Mouse (Mus musculus) left cerebral cortex, adult 2 months (tissue): ENCODE data around the gene Batf. TPM values are rescaled to one million over a fixed set of nuclear protein-coding genes. Genes with fewer than 3 reads are reported as not detected.

Experiments used
- DNase-seq, 2 experiments: peaks; one replicate each; pipeline ENCODE4 v3.0.0; 2021 to 2022; ENCODE audit warnings: low spot score in 2 of 2, mixed read lengths in 1 of 2; ENCODE audit errors: extremely low spot score in 1 of 2
- H3K27ac ChIP-seq: fragments of 200-600 bp; 2 replicates; pipeline ENCODE4 v1.8.1; 2022
- H3K4me3 ChIP-seq: fragments of 200-600 bp; 2 replicates; pipeline ENCODE4 v1.8.1; 2022
- CTCF ChIP-seq: fragments of 200-600 bp; IDR thresholded peaks from 2 replicates; pipeline ENCODE4 v1.8.1; 2022; ENCODE audit warnings: antibody characterized with exemption, mild to moderate bottlenecking, moderate library complexity
- intact Hi-C: fragments of 180-260 bp; cut with DNase I; formaldehyde crosslinking; loops from one replicate; pipeline ENCODE4 v1.15.1; 2025
- long read RNA-seq, 2 experiments: library from polyadenylated mRNA; stranded (forward); transcript quantifications; one replicate each; pipeline ENCODE4 v2.0.0; 2021; ENCODE audit warnings: borderline mapping rate in 2 of 2
- total RNA-seq, 2 experiments: library from RNA; stranded (reverse); gene quantifications; 2 replicates each; pipeline ENCODE4 v1.2.3; 2021

The Batf gene
- total RNA-seq, result under 1 TPM; 0.36 to 0.49 TPM
- long read RNA-seq, experiment 1, partial matches to known transcripts, result 0 of 1 reads
- long read RNA-seq, experiment 1, other reads (novel, unspliced or antisense), result 1 of 1 reads
- long read RNA-seq, experiment 2, result 0 reads

DNA sequence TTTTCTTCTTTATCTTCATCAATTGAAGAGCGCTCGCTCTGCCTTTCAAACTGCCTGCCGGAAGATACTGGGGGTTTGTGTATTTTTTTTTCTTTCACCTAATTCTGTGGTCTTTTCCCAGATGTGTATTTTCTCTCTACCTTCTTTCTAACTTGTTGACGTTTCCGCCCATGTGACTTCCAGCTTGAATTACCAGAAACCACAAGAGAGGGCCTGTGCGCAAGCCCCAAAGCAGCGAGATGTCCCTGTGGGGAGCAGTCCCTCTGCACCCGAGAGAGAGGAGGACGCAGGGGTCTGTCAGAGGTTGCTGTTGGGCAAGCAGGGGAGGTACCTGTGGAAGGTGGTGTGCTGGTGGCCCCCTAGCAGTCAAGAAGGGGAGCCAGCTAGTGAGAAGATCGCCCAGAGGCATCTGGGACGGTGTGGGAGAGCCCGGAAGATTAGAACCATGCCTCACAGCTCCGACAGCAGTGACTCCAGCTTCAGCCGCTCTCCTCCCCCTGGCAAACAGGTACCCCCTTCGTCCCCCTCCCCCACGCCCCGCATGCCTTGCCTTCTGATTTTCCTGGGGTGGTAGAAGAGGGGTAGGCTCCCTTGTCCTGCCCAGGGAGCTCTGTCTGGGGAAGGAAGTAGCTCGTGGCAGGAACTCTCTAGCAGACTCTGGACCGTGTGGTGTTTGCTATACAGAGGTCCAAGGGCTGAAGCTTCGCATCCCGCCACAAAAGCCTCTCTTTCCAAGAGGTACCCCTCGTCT is at the start of gene Batf:
Gene Batf, plus strand, starts transcription at position 204 of the 751 bp plus-strand sequence.
- peak within 1 kb of the TSS; percentile 16 for H3K4me3 ChIP-seq

GRCm38 (mm10) chr12:85637932-85638331 is 48.5 kb upstream of the Batf start:
- intact Hi-C loops, result no loop called here
- no peak for TF ChIP-seq CTCF
- H3K4me3 ChIP-seq, result no peak overlapping the region
- DNase-seq, result no peak
- H3K27ac ChIP-seq, result no peak overlapping the region; the same call in 1 of the 2 replicates

More for the DNA sequence above, at the start of gene Batf:
- no peak within 1 kb of the TSS for H3K27ac ChIP-seq
- no peak for TF ChIP-seq CTCF
- intact Hi-C loops, result no loop called here
- no peak for DNase-seq

DNA sequence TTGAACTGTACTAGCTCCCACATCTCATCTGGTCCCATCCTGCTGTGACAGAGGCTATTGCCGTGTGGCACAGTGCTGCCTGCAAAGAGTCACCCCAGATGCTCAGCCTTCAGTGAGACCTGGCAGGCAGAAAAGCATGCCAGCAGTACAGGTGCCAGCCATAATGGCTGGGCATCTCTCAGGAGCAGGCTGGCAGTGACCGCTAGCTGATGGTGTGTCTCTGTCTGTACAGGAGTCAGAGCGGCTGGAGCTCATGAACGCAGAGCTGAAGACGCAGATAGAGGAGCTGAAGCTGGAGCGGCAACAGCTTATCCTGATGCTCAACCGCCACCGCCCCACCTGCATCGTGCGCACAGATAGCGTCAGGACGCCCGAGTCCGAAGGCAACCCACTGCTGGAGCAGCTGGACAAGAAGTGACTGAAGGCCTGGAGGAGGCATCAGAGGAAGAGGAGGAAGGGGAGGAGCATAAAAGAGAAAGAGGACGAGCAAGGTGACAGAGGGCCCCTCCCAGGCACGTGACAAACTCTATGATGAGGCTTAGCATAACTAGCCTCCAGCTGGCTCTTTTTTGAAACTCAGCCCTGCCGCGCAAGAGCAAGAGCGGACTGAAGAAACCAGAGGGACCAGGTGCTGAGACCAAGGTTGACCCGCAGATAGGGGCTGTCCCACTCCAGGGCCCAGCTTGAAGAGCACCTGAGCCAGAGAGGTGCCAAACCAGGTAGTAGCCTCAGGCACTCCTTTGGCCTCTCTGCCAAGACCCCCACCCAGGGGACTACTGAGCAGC is 47.7 kb upstream of the Batf start:
- TF ChIP-seq CTCF, result no peak
- no peak for DNase-seq
- Histone ChIP-seq H3K4me3 (no peak overlapping the region), H3K27ac (peak overlapping the region; percentile 8; the same call in 1 of the 2 replicates)
- intact Hi-C loops, result no loop called here

- intact Hi-C loops, result no loop called here
- no peak overlapping the region for H3K4me3 ChIP-seq
- DNase-seq, result peak; percentile 52 to 60
- TF ChIP-seq CTCF, result no peak
- peak overlapping the region; percentile 8; the same call in 1 of the 2 replicates for H3K27ac ChIP-seq
Measured at GRCm38 (mm10) chr12:85639326-85640008, 47.0 kb upstream of the Batf start.

- no peak overlapping the region for H3K4me3 ChIP-seq
- intact Hi-C loops, result no loop called here
- no peak for DNase-seq
- TF ChIP-seq CTCF, result no peak
- no peak overlapping the region for H3K27ac ChIP-seq
Measured at GRCm38 (mm10) chr12:85640852-85641563, 45.5 kb upstream of the Batf start.

- Histone ChIP-seq H3K4me3 (no peak overlapping the region), H3K27ac (no peak overlapping the region)
- intact Hi-C loops, result no loop called here
- no peak for DNase-seq
- TF ChIP-seq CTCF, result no peak
Measured at GRCm38 (mm10) chr12:85641564-85641931, 44.9 kb upstream of the Batf start.

- intact Hi-C loops, result no loop called here
- no peak for DNase-seq
- H3K4me3 ChIP-seq, result no peak overlapping the region
- TF ChIP-seq CTCF, result no peak
- no peak overlapping the region for H3K27ac ChIP-seq
Measured at GRCm38 (mm10) chr12:85643735-85644134, 42.7 kb upstream of the Batf start.

- Histone ChIP-seq H3K4me3 (no peak overlapping the region), H3K27ac (no peak overlapping the region)
- intact Hi-C loops, result no loop called here
- no peak for DNase-seq
- peak; percentile 49 for TF ChIP-seq CTCF
Measured at GRCm38 (mm10) chr12:85645664-85646063, 40.8 kb upstream of the Batf start.

DNA sequence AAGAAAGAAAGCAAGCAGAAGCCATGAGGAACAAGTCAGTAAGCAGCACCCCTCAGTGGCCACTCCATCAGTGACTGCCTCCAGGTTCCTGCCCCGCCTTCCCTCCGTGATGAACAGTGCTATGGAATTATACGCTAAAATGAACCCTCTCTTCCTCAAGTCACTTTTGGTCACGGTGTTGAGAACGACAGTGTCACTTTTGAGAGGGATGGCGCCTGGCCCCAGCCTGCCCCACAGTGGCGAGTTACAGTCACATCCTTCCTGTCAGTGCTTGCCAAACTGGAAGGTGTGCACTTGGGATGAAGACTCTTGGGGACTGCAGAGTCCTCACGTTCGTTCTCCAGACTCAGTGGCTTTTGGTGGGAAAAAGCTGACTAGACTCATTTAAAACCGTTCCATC is 39.1 kb upstream of the Batf start:
- H3K27ac ChIP-seq, result no peak overlapping the region
- H3K4me3 ChIP-seq, result no peak overlapping the region
- intact Hi-C loops, result no loop called here
- no peak for DNase-seq
- peak; percentile 40 for TF ChIP-seq CTCF

- Histone ChIP-seq H3K4me3 (no peak overlapping the region), H3K27ac (no peak overlapping the region)
- no peak for TF ChIP-seq CTCF
- intact Hi-C loops, result no loop called here
- no peak for DNase-seq
Measured at GRCm38 (mm10) chr12:85647955-85648354, 38.5 kb upstream of the Batf start.

DNA sequence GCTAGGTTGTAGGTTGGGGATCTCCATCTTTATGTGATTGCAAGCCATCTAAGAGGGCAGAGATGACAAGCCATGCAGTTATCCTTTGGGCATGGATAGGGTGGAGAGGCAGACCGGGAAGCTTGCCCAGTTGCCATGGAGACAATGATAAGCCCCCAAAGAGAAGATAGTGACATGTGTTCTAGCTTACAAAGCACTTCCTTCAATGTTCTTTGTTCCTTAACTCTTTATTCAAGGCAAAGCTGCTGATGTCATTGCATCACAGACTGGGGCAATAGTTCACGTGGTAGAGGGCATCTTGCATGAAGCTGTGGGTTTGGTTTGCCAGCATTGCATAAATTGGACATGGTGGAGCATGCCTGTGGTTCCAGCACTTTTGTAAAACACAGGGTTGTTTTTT is 27.1 kb upstream of the Batf start:
- no peak for TF ChIP-seq CTCF
- Histone ChIP-seq H3K4me3 (no peak overlapping the region), H3K27ac (no peak overlapping the region)
- intact Hi-C loops, result no loop called here
- DNase-seq, result no peak
